Mouse (Mus musculus): ENCODE results near the gene Tiparp. TPM values are rescaled to one million over a fixed set of nuclear protein-coding genes. Genes with fewer than 3 reads are reported as not detected.

Gene Tiparp
- polyA plus RNA-seq (2012; rRNA removed) = 2.1 and 3.4 TPM in 2 replicates

GRCm38 (mm10) chr3:65527691-65528601, at the start of gene Tiparp:
TSS of gene Tiparp (plus strand) at chr3:65528410.

Other genes starting within 250 kb of the Tiparp start
- gene Ssr3, start 135.8 kb upstream of the Tiparp start, polyA plus RNA-seq (2012; rRNA removed) = 34.4 and 40.4 TPM in 2 replicates
- 0.21 and 0.22 TPM in 2 replicates for gene Lekr1, start 137.8 kb downstream of the Tiparp start, polyA plus RNA-seq (2012; rRNA removed)